9 mouse cellular contexts compared by ENCODE assay signal in genomic region chr2:79498990-79499755, GRCm38 (mm10). TPM values are rescaled to one million over a fixed set of nuclear protein-coding genes. Genes with fewer than 3 reads are reported as not detected.
DNase-seq lines count a peak whose midpoint lies in the region; ATAC-seq lines count a peak whose summit lies in the region.
"Had no signal": no experiment of that assay in that cellular context is flagged by ENCODE, and none has a peak within 500 bp of the region (broad histone marks: within the 10 kb centered on the region; RNA-seq: fewer than 3 reads in every experiment).

No protein-coding gene starts in this region.

- peak; percentile 92 for ATAC-seq in forebrain, embryonic 14.5 days
- ATAC-seq in hindbrain, embryonic 11.5 days (ENCODE audit: low FRiP score) = peak; percentile 77

- DNase-seq in MEL-GATA-1-ER (ENCODE audit: extremely low read depth, low read depth) = peak; percentile 42
- DNase-seq in c-Kit-positive CD71-negative TER-119-negative erythroid progenitor cells, embryonic 14.5 days (ENCODE audit: low read depth) = peak; percentile 41
- DNase-seq in forebrain, embryonic 14.5 days (ENCODE audit: low spot score) = peak; percentile 94
- DNase-seq in hindbrain, embryonic 11.5 days (ENCODE audit: low spot score) = peak; percentile 87
- peak; percentile 49 for DNase-seq in layer of hippocampus, adult 9-11 months
- peak; percentile 63 for DNase-seq in lung, postnatal 14 days
- peak; percentile 89 for DNase-seq in retina, postnatal 1 day
- peak; percentile 34 to 64 for DNase-seq in urinary bladder, postnatal 4 days (ENCODE audit: low spot score in 2 of 2)
- DNase-seq: liver, embryonic 13.5 days had no signal

- no peaks in the 10 kb centered on the region for H3K27me3 ChIP-seq in forebrain, embryonic 14.5 days (replicated peaks; ENCODE audit: control insufficient read depth, insufficient read depth, low read length)
- H3K27me3 ChIP-seq in hindbrain, embryonic 11.5 days (ENCODE audit: control insufficient read depth, insufficient read depth, low read length) = no peaks in the 10 kb centered on the region
- H3K27me3 ChIP-seq: liver, embryonic 13.5 days had no signal

- H3K4me2 ChIP-seq in forebrain, embryonic 14.5 days (ENCODE audit: low read length) = no peak overlapping the region
- no peak overlapping the region for H3K4me2 ChIP-seq in hindbrain, embryonic 11.5 days (replicated peaks; ENCODE audit: low read depth, low read length)
- H3K4me2 ChIP-seq: liver, embryonic 13.5 days had no signal

- H3K9ac ChIP-seq in forebrain, embryonic 14.5 days (ENCODE audit: low read length) = no peak overlapping the region
- H3K9ac ChIP-seq in hindbrain, embryonic 11.5 days (ENCODE audit: low read depth, low read length) = no peak overlapping the region
- H3K9ac ChIP-seq: liver, embryonic 13.5 days had no signal

- H3K4me1 ChIP-seq in forebrain, embryonic 14.5 days (ENCODE audit: control insufficient read depth, insufficient read depth, low read length) = no peaks in the 10 kb centered on the region
- H3K4me1 ChIP-seq in hindbrain, embryonic 11.5 days (replicated peaks; ENCODE audit: control insufficient read depth, insufficient read depth, low read length) = no peaks in the 10 kb centered on the region
- H3K4me1 ChIP-seq: liver, embryonic 13.5 days had no signal

- no peak overlapping the region for H3K4me3 ChIP-seq in forebrain, embryonic 14.5 days (ENCODE audit: low read depth, low read length)
- H3K4me3 ChIP-seq in hindbrain, embryonic 11.5 days (ENCODE audit: low read depth, low read length) = no peak overlapping the region
- H3K4me3 ChIP-seq: liver, embryonic 13.5 days had no signal

- 25% methylated on average over 10 of the region's 10 CpGs for WGBS in forebrain, embryonic 14.5 days
- WGBS in hindbrain, embryonic 11.5 days = 27% methylated on average over 10 of the region's 10 CpGs

- H3K36me3 ChIP-seq in forebrain, embryonic 14.5 days (ENCODE audit: control insufficient read depth, insufficient read depth, low read length) = no peaks in the 10 kb centered on the region
- H3K36me3 ChIP-seq in hindbrain, embryonic 11.5 days (ENCODE audit: control insufficient read depth, insufficient read depth, low read length) = no peaks in the 10 kb centered on the region
- H3K36me3 ChIP-seq: liver, embryonic 13.5 days had no signal

- H3K9me3 ChIP-seq in forebrain, embryonic 14.5 days (replicated peaks; ENCODE audit: control insufficient read depth, low read length) = no peaks in the 10 kb centered on the region
- no peaks in the 10 kb centered on the region for H3K9me3 ChIP-seq in hindbrain, embryonic 11.5 days (ENCODE audit: control insufficient read depth, low read length)
- H3K9me3 ChIP-seq: liver, embryonic 13.5 days had no signal

- no peak overlapping the region for H3K27ac ChIP-seq in forebrain, embryonic 14.5 days (ENCODE audit: low read depth, low read length)
- H3K27ac ChIP-seq in hindbrain, embryonic 11.5 days (ENCODE audit: low read depth, low read length) = no peak overlapping the region
- H3K27ac ChIP-seq: liver, embryonic 13.5 days had no signal

RNA-seq across cellular contexts. Expression of gene Cerkl, which starts 42.6 kb away (rescaled TPM):
- 1.1 and 2.0 TPM in 2 replicates for polyA plus RNA-seq in forebrain, embryonic 14.5 days (2014; fragmentation: Nextera tagmentation; extraction: Ambion mirVana)
- polyA plus RNA-seq in hindbrain, embryonic 11.5 days (2014; fragmentation: Nextera tagmentation; extraction: Ambion mirVana) = 2.0 and 2.9 TPM in 2 replicates

RNA-seq across cellular contexts. Expression of gene Neurod1, which starts 42.6 kb away (rescaled TPM):
- polyA plus RNA-seq in forebrain, embryonic 14.5 days (2014; fragmentation: Nextera tagmentation; extraction: Ambion mirVana) = 44.4 and 60.1 TPM in 2 replicates
- 31.7 and 32.4 TPM in 2 replicates for polyA plus RNA-seq in hindbrain, embryonic 11.5 days (2014; fragmentation: Nextera tagmentation; extraction: Ambion mirVana)
- polyA plus RNA-seq: liver, embryonic 13.5 days had no signal

Comparison
In these comparisons a context has a peak if more than half of its experiments do, and no peak if none do; other contexts are left out.
1. DNase-seq: peak in every context shown above with its lines; median percentile 94 in forebrain, embryonic 14.5 days; 89 in retina, postnatal 1 day; 87 in hindbrain, embryonic 11.5 days; 63 in lung, postnatal 14 days; 49 in layer of hippocampus, adult 9-11 months; 49 in urinary bladder, postnatal 4 days; 42 in MEL-GATA-1-ER; 41 in c-Kit-positive CD71-negative TER-119-negative erythroid progenitor cells, embryonic 14.5 days.